Mouse (Mus musculus): ENCODE measurements around the gene Ablim1. TPM values are rescaled to one million over a fixed set of nuclear protein-coding genes. Genes with fewer than 3 reads are reported as not detected.

Gene Ablim1
- polyA plus RNA-seq, 1 experiment from 2014 or later, result 26.6 TPM

- H3K4me2 ChIP-seq (replicated peaks), result no peak overlapping the region
- H3K27me3 ChIP-seq, result no peaks in the 10 kb centered on the region
- WGBS, result 86% methylated on average over 6 of the region's 6 CpGs
Measured at GRCm38 (mm10) chr19:57357244-57357643, 42.5 kb upstream of the Ablim1 start.

GRCm38 (mm10) chr19:57356273-57356672 lies 41.6 kb upstream of the Ablim1 start:
- no peaks in the 10 kb centered on the region for H3K36me3 ChIP-seq
- no peak overlapping the region for H3K4me2 ChIP-seq (replicated peaks)
- H3K4me3 ChIP-seq, result no peak overlapping the region
- H3K9ac ChIP-seq, result no peak overlapping the region
- no peak for ATAC-seq (ENCODE audit: low FRiP score)
- 84% methylated on average over 7 of the region's 7 CpGs for WGBS
- no peak overlapping the region for H3K27ac ChIP-seq
- H3K9me3 ChIP-seq (replicated peaks), result no peaks in the 10 kb centered on the region
- peaks cover 22% of the 10 kb centered on the region for H3K4me1 ChIP-seq
- H3K27me3 ChIP-seq, result no peaks in the 10 kb centered on the region

More at GRCm38 (mm10) chr19:57357244-57357643, 42.5 kb upstream of the Ablim1 start:
- Histone ChIP-seq H3K9ac (no peak overlapping the region), H3K27ac (no peak overlapping the region), H3K36me3 (no peaks in the 10 kb centered on the region), H3K4me1 (peaks cover 22% of the 10 kb centered on the region), H3K9me3 (replicated peaks) (no peaks in the 10 kb centered on the region), H3K4me3 (no peak overlapping the region)
- ATAC-seq (ENCODE audit: low FRiP score), result no peak

GRCm38 (mm10) chr19:57355451-57356251 lies 40.9 kb upstream of the Ablim1 start:
- H3K27me3 ChIP-seq, result no peaks in the 10 kb centered on the region
- no peak overlapping the region for H3K9ac ChIP-seq
- H3K4me1 ChIP-seq, result peaks cover 22% of the 10 kb centered on the region
- H3K27ac ChIP-seq, result peak overlapping the region; percentile 52
- H3K4me2 ChIP-seq (replicated peaks), result no peak overlapping the region
- ATAC-seq (ENCODE audit: low FRiP score), result no peak
- WGBS, result 78% methylated on average over 16 of the region's 16 CpGs
- H3K4me3 ChIP-seq, result no peak overlapping the region
- no peaks in the 10 kb centered on the region for H3K36me3 ChIP-seq
- H3K9me3 ChIP-seq (replicated peaks), result no peaks in the 10 kb centered on the region

DNA sequence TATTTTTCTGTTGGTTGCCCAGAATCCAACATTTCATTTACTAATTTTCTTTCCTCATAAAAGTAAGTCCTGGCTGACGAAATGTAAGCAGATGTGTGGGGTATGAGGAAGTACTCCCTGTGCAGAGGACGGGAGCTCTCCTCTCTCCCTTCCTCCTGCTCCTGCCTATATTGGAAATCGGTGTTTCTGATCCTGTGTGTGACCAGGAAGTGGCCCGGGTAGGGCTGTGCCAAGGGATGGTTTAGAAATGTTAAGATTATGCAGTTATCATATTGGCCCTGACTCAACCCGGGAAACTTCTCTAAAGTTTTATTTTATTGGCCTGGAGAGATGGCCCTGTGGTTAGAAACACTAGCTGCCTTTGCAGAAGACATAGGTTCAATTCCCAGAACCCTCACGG lies 40.0 kb upstream of the Ablim1 start:
- no peak overlapping the region for H3K27ac ChIP-seq
- H3K27me3 ChIP-seq, result no peaks in the 10 kb centered on the region
- 90% methylated on average over 6 of the region's 6 CpGs for WGBS
- H3K4me2 ChIP-seq (replicated peaks), result no peak overlapping the region
- no peak overlapping the region for H3K4me3 ChIP-seq
- no peak overlapping the region for H3K9ac ChIP-seq
- H3K9me3 ChIP-seq (replicated peaks), result no peaks in the 10 kb centered on the region
- no peaks in the 10 kb centered on the region for H3K36me3 ChIP-seq
- H3K4me1 ChIP-seq, result peaks cover 14% of the 10 kb centered on the region
- no peak for ATAC-seq (ENCODE audit: low FRiP score)

DNA sequence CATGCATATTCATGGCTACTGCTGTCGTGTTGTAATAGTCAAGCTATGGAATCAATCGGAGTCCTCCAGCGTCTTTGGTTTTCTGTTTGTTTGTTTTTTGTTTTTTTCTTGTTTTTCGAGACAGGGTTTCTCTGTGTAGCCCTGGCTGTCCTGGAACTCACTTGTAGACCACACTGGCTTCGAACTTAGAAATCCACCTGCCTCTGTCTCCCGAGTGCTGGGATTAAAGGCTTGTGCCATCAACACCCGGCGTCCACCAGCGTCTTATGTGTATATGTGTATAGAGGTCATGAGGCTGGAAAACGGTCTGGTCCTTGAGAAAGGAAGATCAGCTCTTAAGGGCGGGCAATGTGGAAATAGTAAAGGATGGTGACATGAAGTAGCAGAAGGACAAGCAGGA lies 39.3 kb upstream of the Ablim1 start:
- no peak for ATAC-seq (ENCODE audit: low FRiP score)
- H3K27me3 ChIP-seq, result no peaks in the 10 kb centered on the region
- no peak overlapping the region for H3K27ac ChIP-seq
- H3K4me1 ChIP-seq, result peaks cover 12% of the 10 kb centered on the region; the same call in 1 of the 2 replicates
- no peaks in the 10 kb centered on the region for H3K36me3 ChIP-seq
- no peak overlapping the region for H3K4me2 ChIP-seq (replicated peaks)
- no peaks in the 10 kb centered on the region for H3K9me3 ChIP-seq (replicated peaks)
- H3K9ac ChIP-seq, result no peak overlapping the region
- WGBS, result 90% methylated on average over 11 of the region's 11 CpGs
- H3K4me3 ChIP-seq, result no peak overlapping the region

GRCm38 (mm10) chr19:57353228-57353627 lies 38.5 kb upstream of the Ablim1 start:
- Histone ChIP-seq H3K4me1 (peaks cover 12% of the 10 kb centered on the region; the same call in 1 of the 2 replicates), H3K27me3 (no peaks in the 10 kb centered on the region), H3K4me2 (replicated peaks) (no peak overlapping the region), H3K36me3 (no peaks in the 10 kb centered on the region), H3K4me3 (no peak overlapping the region), H3K9me3 (replicated peaks) (no peaks in the 10 kb centered on the region), H3K27ac (no peak overlapping the region), H3K9ac (no peak overlapping the region)
- no peak for ATAC-seq (ENCODE audit: low FRiP score)
- WGBS, result 82% methylated on average over 10 of the region's 10 CpGs

GRCm38 (mm10) chr19:57352337-57352935 lies 37.7 kb upstream of the Ablim1 start:
- ATAC-seq (ENCODE audit: low FRiP score), result no peak
- no peak overlapping the region for H3K4me3 ChIP-seq
- H3K9me3 ChIP-seq (replicated peaks), result peaks cover 6% of the 10 kb centered on the region
- H3K4me2 ChIP-seq (replicated peaks), result no peak overlapping the region
- WGBS, result 79% methylated on average over 12 of the region's 12 CpGs
- H3K36me3 ChIP-seq, result no peaks in the 10 kb centered on the region
- peaks cover 12% of the 10 kb centered on the region; the same call in 1 of the 2 replicates for H3K4me1 ChIP-seq
- no peak overlapping the region for H3K27ac ChIP-seq
- no peaks in the 10 kb centered on the region for H3K27me3 ChIP-seq
- H3K9ac ChIP-seq, result no peak overlapping the region

DNA sequence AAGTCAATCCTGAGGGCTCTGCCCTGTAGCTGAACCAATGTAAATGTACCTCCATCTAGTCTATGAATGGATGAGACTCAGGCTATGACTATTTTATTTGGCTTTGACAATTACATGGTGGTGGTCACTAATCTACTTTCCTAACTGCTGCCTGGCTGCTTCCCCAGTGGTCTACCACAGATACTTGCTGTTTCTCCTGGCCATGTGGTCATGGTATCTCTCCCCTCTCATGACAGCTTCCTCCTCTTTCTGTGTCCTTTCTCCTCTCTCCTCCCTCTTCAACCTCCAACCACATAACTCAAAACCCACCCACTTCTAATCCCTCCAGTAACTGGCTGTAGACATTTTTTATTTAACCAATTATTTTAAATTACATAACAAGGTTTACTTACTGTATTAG lies 34.4 kb upstream of the Ablim1 start:
- Histone ChIP-seq H3K4me3 (no peak overlapping the region), H3K4me1 (peaks cover 3% of the 10 kb centered on the region; the same call in 1 of the 2 replicates), H3K9ac (no peak overlapping the region), H3K27ac (no peak overlapping the region), H3K4me2 (replicated peaks) (no peak overlapping the region), H3K27me3 (no peaks in the 10 kb centered on the region), H3K36me3 (no peaks in the 10 kb centered on the region), H3K9me3 (replicated peaks) (peaks cover 8% of the 10 kb centered on the region)
- no peak for ATAC-seq (ENCODE audit: low FRiP score)

GRCm38 (mm10) chr19:57344678-57345077 lies 30.0 kb upstream of the Ablim1 start:
- Histone ChIP-seq H3K4me3 (no peak overlapping the region), H3K4me2 (replicated peaks) (no peak overlapping the region), H3K4me1 (no peaks in the 10 kb centered on the region), H3K27ac (no peak overlapping the region), H3K9me3 (replicated peaks) (peaks cover 8% of the 10 kb centered on the region), H3K9ac (no peak overlapping the region), H3K36me3 (no peaks in the 10 kb centered on the region), H3K27me3 (no peaks in the 10 kb centered on the region)
- WGBS, result 80% methylated on average over 1 of the region's 1 CpGs
- no peak for ATAC-seq (ENCODE audit: low FRiP score)

DNA sequence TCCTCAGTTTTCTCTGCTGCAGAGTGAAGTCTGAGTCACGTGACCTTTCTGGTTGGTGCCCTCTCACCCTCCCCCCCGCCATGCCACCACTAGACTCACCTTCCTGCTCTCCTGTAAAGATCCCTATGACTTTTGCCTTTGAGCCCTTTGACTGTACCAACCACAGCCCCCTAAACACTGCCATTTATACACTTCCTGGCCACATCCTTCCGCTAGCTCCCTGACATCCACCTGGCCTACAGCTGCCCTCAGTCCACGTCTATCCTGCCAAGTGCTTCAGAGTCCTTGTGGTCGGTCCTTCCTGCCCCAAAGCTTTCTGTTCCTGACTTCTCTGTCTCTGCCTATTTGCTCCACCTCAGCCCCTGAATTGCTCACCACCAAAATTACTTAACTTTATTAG lies 29.1 kb upstream of the Ablim1 start:
- Histone ChIP-seq H3K36me3 (no peaks in the 10 kb centered on the region), H3K27me3 (no peaks in the 10 kb centered on the region), H3K4me2 (replicated peaks) (no peak overlapping the region), H3K9me3 (replicated peaks) (peaks cover 8% of the 10 kb centered on the region), H3K4me3 (no peak overlapping the region), H3K27ac (no peak overlapping the region), H3K4me1 (no peaks in the 10 kb centered on the region), H3K9ac (no peak overlapping the region)
- WGBS, result 85% methylated on average over 5 of the region's 5 CpGs
- no peak for ATAC-seq (ENCODE audit: low FRiP score)

DNA sequence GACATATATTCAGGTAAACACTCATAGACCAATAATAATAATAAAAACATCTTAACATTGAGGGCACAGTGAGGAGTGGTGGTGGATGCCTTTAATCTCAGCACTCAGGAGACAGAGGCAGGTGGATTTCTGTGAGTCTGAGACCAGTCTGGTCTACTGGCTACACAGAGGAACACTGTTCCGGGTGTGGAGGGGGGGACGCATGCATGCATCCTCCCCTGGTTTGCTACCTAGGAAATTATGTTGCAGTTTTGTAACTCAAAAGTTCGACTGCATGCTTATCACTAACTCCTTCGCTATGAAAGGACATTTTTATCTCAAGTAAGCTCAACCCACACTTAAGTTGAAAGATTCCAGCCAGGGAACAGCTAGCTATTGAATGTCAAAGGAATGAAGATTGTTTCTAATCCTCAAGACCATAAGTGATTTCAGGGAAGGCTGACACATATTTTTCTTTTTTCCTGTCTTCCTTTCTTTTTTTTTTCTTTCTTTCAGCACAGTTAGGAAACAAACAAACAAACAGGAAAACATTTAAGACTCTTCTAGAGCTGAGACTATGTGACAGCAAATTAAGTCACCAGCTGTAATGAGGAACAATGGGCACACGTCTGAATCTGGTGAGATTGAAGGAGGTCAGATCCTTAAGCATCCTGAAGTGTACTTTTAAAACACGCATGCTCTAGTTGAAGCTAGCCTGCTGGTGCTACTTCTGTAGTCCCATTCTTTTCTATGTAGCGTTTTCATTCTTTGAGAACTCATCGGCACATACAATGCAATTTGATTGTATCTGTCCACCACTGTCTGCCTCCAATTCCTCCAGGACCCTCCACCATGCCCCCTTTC lies 26.4 kb upstream of the Ablim1 start:
- Histone ChIP-seq H3K9ac (no peak overlapping the region), H3K36me3 (no peaks in the 10 kb centered on the region), H3K9me3 (replicated peaks) (no peaks in the 10 kb centered on the region), H3K4me3 (no peak overlapping the region), H3K4me1 (no peaks in the 10 kb centered on the region), H3K4me2 (replicated peaks) (no peak overlapping the region), H3K27me3 (no peaks in the 10 kb centered on the region), H3K27ac (no peak overlapping the region)
- WGBS, result 83% methylated on average over 8 of the region's 8 CpGs
- no peak for ATAC-seq (ENCODE audit: low FRiP score)

- no peak overlapping the region for H3K27ac ChIP-seq
- H3K9ac ChIP-seq, result no peak overlapping the region
- no peaks in the 10 kb centered on the region for H3K4me1 ChIP-seq
- no peak overlapping the region for H3K4me2 ChIP-seq (replicated peaks)
- no peaks in the 10 kb centered on the region for H3K27me3 ChIP-seq
- H3K9me3 ChIP-seq (replicated peaks), result no peaks in the 10 kb centered on the region
- 88% methylated on average over 13 of the region's 13 CpGs for WGBS
- H3K36me3 ChIP-seq, result no peaks in the 10 kb centered on the region
- no peak for ATAC-seq (ENCODE audit: low FRiP score)
- no peak overlapping the region for H3K4me3 ChIP-seq
Measured at GRCm38 (mm10) chr19:57339281-57339864, 24.7 kb upstream of the Ablim1 start.

Data from hindbrain, embryonic 12.5 days (tissue).